Mouse (Mus musculus): ENCODE results near the gene Gm20388. TPM values are rescaled to one million over a fixed set of nuclear protein-coding genes. Genes with fewer than 3 reads are reported as not detected.

Gene Gm20388
- total RNA-seq, 1 experiment = 27.0 TPM

DNA sequence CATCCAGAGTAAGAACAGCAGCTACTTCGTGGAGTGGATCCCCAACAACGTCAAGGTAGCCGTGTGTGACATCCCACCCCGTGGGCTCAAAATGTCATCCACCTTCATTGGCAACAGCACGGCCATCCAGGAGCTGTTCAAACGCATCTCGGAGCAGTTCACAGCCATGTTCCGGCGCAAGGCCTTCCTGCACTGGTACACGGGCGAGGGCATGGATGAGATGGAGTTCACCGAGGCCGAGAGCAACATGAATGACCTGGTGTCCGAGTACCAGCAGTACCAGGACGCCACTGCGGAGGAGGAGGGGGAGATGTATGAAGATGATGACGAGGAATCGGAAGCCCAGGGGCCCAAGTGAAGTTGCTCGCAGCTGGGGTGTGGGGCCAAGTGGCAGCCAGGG lies 3510.7 kb downstream of the Gm20388 start:
- Histone ChIP-seq H3K9ac (ENCODE audit: insufficient read depth, low read depth, low read length, poor library complexity, severe bottlenecking) (no peak overlapping the region), H3K4me1 (ENCODE audit: control insufficient read depth in 2 of 2, insufficient read depth in 2 of 2, low read length in 2 of 2, poor library complexity in 1 of 2) (peaks cover 4% of the 10 kb centered on the region in 2 experiments; a peak in 2 of 4 replicates), H3K4me3 (ENCODE audit: insufficient read depth in 1 of 2, low read depth in 1 of 2, low read length in 2 of 2, poor library complexity in 1 of 2, severe bottlenecking in 1 of 2) (no peak overlapping the region), H3K27ac (ENCODE audit: insufficient read depth, low read depth, low read length, poor library complexity, severe bottlenecking) (no peak overlapping the region), H3K9me3 (ENCODE audit: control insufficient read depth, insufficient read depth, low read depth, low read length) (no peaks in the 10 kb centered on the region), H3K36me3 (ENCODE audit: control insufficient read depth, insufficient read depth, low read length, poor library complexity, severe bottlenecking) (peaks cover 15% of the 10 kb centered on the region)
- in situ Hi-C loops (cut with MboI; ENCODE audit: low sequenced_read_pairs in 2 of 2, unreplicated experiment in 2 of 2) = no loop called here
- TF ChIP-seq ZC3H11A (IDR thresholded peaks at IDR 0.05; ENCODE audit: borderline replicate concordance, low read depth, low read length) = no peak
- no peak for TF ChIP-seq HCFC1 (IDR thresholded peaks at IDR 0.05; ENCODE audit: borderline replicate concordance, insufficient read depth, low read length)
- TF ChIP-seq CHD2 (IDR thresholded peaks at IDR 0.05; ENCODE audit: low read depth, low read length) = no peak
- TF ChIP-seq MAFK (IDR thresholded peaks at IDR 0.05; ENCODE audit: insufficient read depth, low read depth, low read length) = no peak
- no peak for TF ChIP-seq ZNF384 (IDR thresholded peaks at IDR 0.05; ENCODE audit: low read depth, low read length)
- no peak for DNase-seq (ENCODE audit: low read depth, low spot score)

DNA sequence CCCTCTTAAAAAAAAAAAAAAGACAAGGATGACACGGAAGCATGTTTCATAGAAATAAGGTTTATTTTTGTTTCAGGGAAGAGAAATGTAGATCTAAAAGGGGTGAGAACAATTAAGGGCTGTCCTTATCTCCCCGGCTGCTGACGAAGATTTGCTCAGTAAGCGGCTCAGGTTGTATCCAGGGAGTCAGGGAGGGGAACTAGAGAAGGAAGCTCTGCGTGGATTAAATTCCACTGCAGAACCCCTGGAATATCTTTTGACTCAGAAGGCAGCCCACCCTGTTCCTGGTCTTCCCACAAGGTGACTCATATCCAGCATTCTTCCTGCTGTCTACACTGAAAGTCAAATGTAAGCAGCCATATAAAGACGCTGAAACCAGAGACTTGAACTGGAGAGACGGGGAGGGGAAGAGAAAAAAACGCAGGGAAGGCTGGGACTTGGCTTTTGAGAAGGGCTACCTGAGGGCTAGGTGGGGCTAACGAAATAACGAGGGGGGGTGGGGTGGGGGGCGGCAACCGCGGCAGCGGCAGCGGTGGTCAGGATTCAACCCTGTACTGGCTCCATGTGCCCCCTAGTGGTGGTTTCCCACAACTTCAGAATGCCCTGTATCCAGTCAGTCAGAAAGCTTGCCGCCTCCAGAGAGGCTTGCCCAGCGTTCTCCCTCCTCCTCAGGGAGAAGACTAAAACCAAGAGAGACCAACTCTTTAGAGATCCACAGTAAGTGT lies 3511.6 kb downstream of the Gm20388 start:
- peaks cover 0 to 4% of the 10 kb centered on the region in 2 experiments; a peak in 1 of 4 replicates for H3K4me1 ChIP-seq (ENCODE audit: control insufficient read depth in 2 of 2, insufficient read depth in 2 of 2, low read length in 2 of 2, poor library complexity in 1 of 2)
- no peak overlapping the region; the same call in 1 of the 2 replicates for H3K27ac ChIP-seq (ENCODE audit: insufficient read depth, low read depth, low read length, poor library complexity, severe bottlenecking)
- DNase-seq (ENCODE audit: low read depth, low spot score) = peak; percentile 84
- H3K4me3 ChIP-seq (ENCODE audit: insufficient read depth in 1 of 2, low read depth in 1 of 2, low read length in 2 of 2, poor library complexity in 1 of 2, severe bottlenecking in 1 of 2) = 0 out of 4 replicates have a peak overlapping the region, but pooled peaks of 1 of the 2 experiments have one; percentile 2
- no peaks in the 10 kb centered on the region for H3K9me3 ChIP-seq (ENCODE audit: control insufficient read depth, insufficient read depth, low read depth, low read length)
- TF ChIP-seq ZNF384 (IDR thresholded peaks at IDR 0.05; ENCODE audit: low read depth, low read length) (0 out of 2 replicates have a peak, but pooled peaks have one; percentile 51), HCFC1 (IDR thresholded peaks at IDR 0.05; ENCODE audit: borderline replicate concordance, insufficient read depth, low read length) (no peak)
- H3K36me3 ChIP-seq (ENCODE audit: control insufficient read depth, insufficient read depth, low read length, poor library complexity, severe bottlenecking) = peaks cover 20% of the 10 kb centered on the region
- H3K9ac ChIP-seq (ENCODE audit: insufficient read depth, low read depth, low read length, poor library complexity, severe bottlenecking) = no peak overlapping the region
- in situ Hi-C loops (cut with MboI; ENCODE audit: low sequenced_read_pairs in 2 of 2, unreplicated experiment in 2 of 2) = no loop called here

DNA sequence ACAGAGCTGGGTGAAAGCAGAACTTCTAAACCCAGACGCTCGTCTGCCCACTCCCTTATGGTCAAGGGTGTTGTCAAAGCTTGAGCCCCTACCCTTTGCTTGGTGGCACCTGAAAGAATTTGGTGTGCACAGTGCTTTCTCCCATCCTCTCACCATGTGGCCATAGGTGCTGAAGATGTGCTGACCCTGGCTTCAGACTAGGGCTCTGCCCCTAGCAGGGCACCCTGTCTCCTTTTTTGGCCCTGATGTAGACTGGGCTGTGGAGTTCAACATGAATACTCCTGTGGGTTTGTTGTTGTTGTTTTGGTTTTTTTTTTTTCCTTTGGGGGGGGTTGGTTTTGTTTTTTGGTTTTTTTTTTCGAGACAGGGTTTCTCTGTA lies 3512.1 kb downstream of the Gm20388 start:
- H3K27ac ChIP-seq (ENCODE audit: insufficient read depth, low read depth, low read length, poor library complexity, severe bottlenecking) = no peak overlapping the region
- in situ Hi-C loops (cut with MboI; ENCODE audit: low sequenced_read_pairs in 2 of 2, unreplicated experiment in 2 of 2) = no loop called here
- H3K4me3 ChIP-seq (ENCODE audit: insufficient read depth in 1 of 2, low read depth in 1 of 2, low read length in 2 of 2, poor library complexity in 1 of 2, severe bottlenecking in 1 of 2) = no peak overlapping the region
- H3K36me3 ChIP-seq (ENCODE audit: control insufficient read depth, insufficient read depth, low read length, poor library complexity, severe bottlenecking) = peaks cover 20% of the 10 kb centered on the region
- H3K9me3 ChIP-seq (ENCODE audit: control insufficient read depth, insufficient read depth, low read depth, low read length) = no peaks in the 10 kb centered on the region
- TF ChIP-seq CHD2 (IDR thresholded peaks at IDR 0.05; ENCODE audit: low read depth, low read length) (no peak), ZC3H11A (IDR thresholded peaks at IDR 0.05; ENCODE audit: borderline replicate concordance, low read depth, low read length) (no peak), HCFC1 (IDR thresholded peaks at IDR 0.05; ENCODE audit: borderline replicate concordance, insufficient read depth, low read length) (no peak), ZNF384 (IDR thresholded peaks at IDR 0.05; ENCODE audit: low read depth, low read length) (no peak), MAFK (IDR thresholded peaks at IDR 0.05; ENCODE audit: insufficient read depth, low read depth, low read length) (no peak)
- H3K9ac ChIP-seq (ENCODE audit: insufficient read depth, low read depth, low read length, poor library complexity, severe bottlenecking) = no peak overlapping the region
- peaks cover 0 to 4% of the 10 kb centered on the region in 2 experiments; a peak in 1 of 4 replicates for H3K4me1 ChIP-seq (ENCODE audit: control insufficient read depth in 2 of 2, insufficient read depth in 2 of 2, low read length in 2 of 2, poor library complexity in 1 of 2)
- DNase-seq (ENCODE audit: low read depth, low spot score) = no peak

DNA sequence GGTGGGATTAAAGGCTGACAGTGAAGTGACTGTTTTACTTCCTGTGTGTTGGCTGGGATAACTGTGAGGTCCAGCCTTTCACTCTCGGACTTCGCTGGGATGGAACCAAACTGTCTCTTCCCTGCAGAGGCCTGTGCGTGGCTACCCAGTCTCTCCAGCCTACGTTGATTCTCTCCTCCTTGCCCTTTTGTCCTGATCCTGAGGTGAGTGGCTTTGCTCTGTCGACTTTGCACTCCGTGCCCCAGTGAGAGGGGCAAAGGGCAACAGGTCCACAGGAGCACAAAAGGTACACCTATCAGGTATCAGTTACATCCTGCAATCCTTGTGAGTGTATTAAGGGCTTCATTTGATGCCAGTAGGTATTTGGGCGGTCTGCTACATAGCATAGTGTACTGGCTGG lies 3512.8 kb downstream of the Gm20388 start, which contains the start of gene Def8:
Def8 (plus strand) TSS at position 87 of the 400 bp plus-strand sequence.
- H3K9ac ChIP-seq (ENCODE audit: insufficient read depth, low read depth, low read length, poor library complexity, severe bottlenecking) = no peak within 1 kb of the TSS
- H3K4me3 ChIP-seq (ENCODE audit: insufficient read depth in 1 of 2, low read depth in 1 of 2, low read length in 2 of 2, poor library complexity in 1 of 2, severe bottlenecking in 1 of 2) = 0 out of 4 replicates have a peak within 1 kb of the TSS, but pooled peaks of 1 of the 2 experiments have one; percentile 2
- H3K9me3 ChIP-seq (ENCODE audit: control insufficient read depth, insufficient read depth, low read depth, low read length) = no peaks in the 10 kb centered on the region
- no peak for DNase-seq (ENCODE audit: low read depth, low spot score)
- H3K27ac ChIP-seq (ENCODE audit: insufficient read depth, low read depth, low read length, poor library complexity, severe bottlenecking) = no peak within 1 kb of the TSS; the same call in 1 of the 2 replicates
- TF ChIP-seq MAFK (IDR thresholded peaks at IDR 0.05; ENCODE audit: insufficient read depth, low read depth, low read length) (no peak), CHD2 (IDR thresholded peaks at IDR 0.05; ENCODE audit: low read depth, low read length) (no peak), ZC3H11A (IDR thresholded peaks at IDR 0.05; ENCODE audit: borderline replicate concordance, low read depth, low read length) (no peak), ZNF384 (IDR thresholded peaks at IDR 0.05; ENCODE audit: low read depth, low read length) (no peak), HCFC1 (IDR thresholded peaks at IDR 0.05; ENCODE audit: borderline replicate concordance, insufficient read depth, low read length) (no peak)
- in situ Hi-C loops (cut with MboI; ENCODE audit: low sequenced_read_pairs in 2 of 2, unreplicated experiment in 2 of 2) = no loop called here
- H3K36me3 ChIP-seq (ENCODE audit: control insufficient read depth, insufficient read depth, low read length, poor library complexity, severe bottlenecking) = peaks cover 22% of the 10 kb centered on the region
- H3K4me1 ChIP-seq (ENCODE audit: control insufficient read depth in 2 of 2, insufficient read depth in 2 of 2, low read length in 2 of 2, poor library complexity in 1 of 2) = peaks cover 0 to 4% of the 10 kb centered on the region in 2 experiments; a peak in 1 of 4 replicates
